Mouse (Mus musculus) cerebellum, adult 2 months (tissue): Measurements from ENCODE around the gene Abcb4.

Source experiments
- CTCF ChIP-seq: fragments of 200-500 bp; IDR thresholded peaks from 2 replicates; pipeline ENCODE4 v1.5.1; 2011; ENCODE audit warnings: low read depth, mild to moderate bottlenecking, control low read depth, low read length, moderate library complexity, borderline replicate concordance; ENCODE audit not compliant: insufficient read depth
- POLR2A ChIP-seq: fragments of 200-500 bp; IDR thresholded peaks from 2 replicates; pipeline ENCODE4 v1.6.1; 2011; ENCODE audit warnings: low read length, control low read depth, borderline replicate concordance; ENCODE audit not compliant: insufficient read depth

GRCm38 (mm10) chr5:8943836-8944235, 50.3 kb downstream of the Abcb4 start:
- TF ChIP-seq POLR2A, result no peak
- TF ChIP-seq CTCF, result no peak
